Mouse (Mus musculus) neural tube, embryonic 14.5 days (tissue): Measurements from ENCODE around the gene Alk. TPM values are rescaled to one million over a fixed set of nuclear protein-coding genes. Genes with fewer than 3 reads are reported as not detected.

ENCODE experiments used
- ATAC-seq: fragments of 200-750 bp; cut with Nextera tagmentation; 2 replicates; pipeline ENCODE4 v1.8.0; 2017; ENCODE audit warnings: low read depth, mild to moderate bottlenecking, moderate TSS enrichment, moderate library complexity
- H3K27ac ChIP-seq: fragments of 300-500 bp; sonication (generic); 2 replicates; pipeline ENCODE4 v1.5.1; 2014; ENCODE audit warnings: low read depth, mild to moderate bottlenecking, control low read depth, low read length, moderate library complexity, mixed read lengths
- H3K27me3 ChIP-seq: fragments of 300-500 bp; sonication (generic); 2 replicates; pipeline ENCODE4 v1.6.1; 2014; ENCODE audit warnings: low read length; ENCODE audit not compliant: control insufficient read depth, insufficient read depth
- H3K36me3 ChIP-seq: fragments of 300-500 bp; sonication (generic); 2 replicates; pipeline ENCODE4 v1.6.1; 2014; ENCODE audit warnings: low read length, mixed read lengths; ENCODE audit not compliant: control insufficient read depth, insufficient read depth
- H3K4me1 ChIP-seq: fragments of 300-500 bp; sonication (generic); 2 replicates; pipeline ENCODE4 v1.6.1; 2014; ENCODE audit warnings: low read length; ENCODE audit not compliant: control insufficient read depth, insufficient read depth
- H3K4me2 ChIP-seq: fragments of 300-500 bp; sonication (generic); 2 replicates; pipeline ENCODE4 v1.6.1; 2014; ENCODE audit warnings: mild to moderate bottlenecking, low read depth, low read length, control low read depth
- H3K4me3 ChIP-seq: fragments of 300-500 bp; sonication (generic); 2 replicates; pipeline ENCODE4 v1.5.1; 2014; ENCODE audit warnings: low read depth, low read length, control low read depth, mixed read lengths
- H3K9ac ChIP-seq: fragments of 300-500 bp; sonication (generic); replicated peaks from 2 replicates; pipeline ENCODE4 v1.6.1; 2014; ENCODE audit warnings: low read depth, mild to moderate bottlenecking, control low read depth, low read length, mixed read lengths
- H3K9me3 ChIP-seq: fragments of 300-500 bp; sonication (generic); 2 replicates; pipeline ENCODE4 v1.6.1; 2016; ENCODE audit warnings: low read length; ENCODE audit not compliant: control insufficient read depth
- WGBS: fragments of 180-500 bp; shearing (Covaris S2); extraction: QIAGEN DNeasy Blood & Tissue Kit; methylation state at CpG from one replicate; pipeline ENCODE4 v1.1.7; 2014; 5-methylcytosine and 5-hydroxymethylcytosine counted together
- polyA plus RNA-seq: library from polyadenylated mRNA; unstranded; fragments of >200 nt; fragmentation: Nextera tagmentation; extraction: Ambion mirVana; gene quantifications from 2 replicates; pipeline ENCODE4 v1.2.1, GENCODE M21; 2014

Gene Alk
- polyA plus RNA-seq, 1 experiment from 2014 or later: 5.2 TPM

GRCm38 (mm10) chr17:72076306-72076921 is 528.0 kb downstream of the Alk start:
- H3K4me3 ChIP-seq: no peak overlapping the region
- H3K4me1 ChIP-seq: peaks cover 3% of the 10 kb centered on the region; the same call in 1 of the 2 replicates
- ATAC-seq: peak; percentile 41; the same call in 1 of the 2 replicates
- no peaks in the 10 kb centered on the region for H3K36me3 ChIP-seq
- no peak overlapping the region for H3K9ac ChIP-seq
- H3K4me2 ChIP-seq: no peak overlapping the region
- no peaks in the 10 kb centered on the region for H3K27me3 ChIP-seq
- H3K27ac ChIP-seq: no peak overlapping the region
- 30% methylated on average over 12 of the region's 12 CpGs for WGBS
- H3K9me3 ChIP-seq: no peaks in the 10 kb centered on the region

- H3K27ac ChIP-seq: no peak overlapping the region
- no peaks in the 10 kb centered on the region for H3K36me3 ChIP-seq
- 95% methylated on average over 1 of the region's 1 CpGs for WGBS
- H3K4me1 ChIP-seq: peaks cover 3% of the 10 kb centered on the region; the same call in 1 of the 2 replicates
- H3K4me2 ChIP-seq: no peak overlapping the region
- H3K9ac ChIP-seq: no peak overlapping the region
- no peaks in the 10 kb centered on the region for H3K9me3 ChIP-seq
- no peak for ATAC-seq
- H3K27me3 ChIP-seq: no peaks in the 10 kb centered on the region
- no peak overlapping the region for H3K4me3 ChIP-seq
Observed at GRCm38 (mm10) chr17:72071871-72072270, 532.6 kb downstream of the Alk start.

- ATAC-seq: no peak
- Histone ChIP-seq H3K4me3 (no peak overlapping the region), H3K9me3 (no peaks in the 10 kb centered on the region), H3K4me2 (no peak overlapping the region), H3K4me1 (no peaks in the 10 kb centered on the region), H3K9ac (no peak overlapping the region), H3K36me3 (no peaks in the 10 kb centered on the region), H3K27me3 (no peaks in the 10 kb centered on the region), H3K27ac (no peak overlapping the region)
- WGBS: 86% methylated on average over 6 of the region's 6 CpGs
Observed at GRCm38 (mm10) chr17:72068176-72068575, 536.3 kb downstream of the Alk start.

GRCm38 (mm10) chr17:72062978-72063377 is 541.4 kb downstream of the Alk start:
- Histone ChIP-seq H3K27ac (no peak overlapping the region), H3K9ac (no peak overlapping the region), H3K4me3 (no peak overlapping the region), H3K9me3 (no peaks in the 10 kb centered on the region), H3K36me3 (no peaks in the 10 kb centered on the region), H3K4me1 (no peaks in the 10 kb centered on the region), H3K27me3 (no peaks in the 10 kb centered on the region), H3K4me2 (no peak overlapping the region)
- no peak for ATAC-seq
- WGBS: 90% methylated on average over 3 of the region's 3 CpGs

GRCm38 (mm10) chr17:72059312-72059711 is 545.1 kb downstream of the Alk start:
- ATAC-seq: no peak
- H3K4me3 ChIP-seq: no peak overlapping the region
- H3K4me2 ChIP-seq: no peak overlapping the region
- H3K36me3 ChIP-seq: no peaks in the 10 kb centered on the region
- no peak overlapping the region for H3K9ac ChIP-seq
- H3K27ac ChIP-seq: no peak overlapping the region
- no peaks in the 10 kb centered on the region for H3K9me3 ChIP-seq
- H3K27me3 ChIP-seq: no peaks in the 10 kb centered on the region
- 79% methylated on average over 7 of the region's 7 CpGs for WGBS
- no peaks in the 10 kb centered on the region for H3K4me1 ChIP-seq

- no peaks in the 10 kb centered on the region for H3K36me3 ChIP-seq
- H3K4me2 ChIP-seq: no peak overlapping the region
- WGBS: 83% methylated on average over 2 of the region's 2 CpGs
- H3K27ac ChIP-seq: no peak overlapping the region
- H3K27me3 ChIP-seq: no peaks in the 10 kb centered on the region
- 0 out of 2 replicates have a peak, but pooled peaks cover 4% of the 10 kb centered on the region for H3K4me1 ChIP-seq
- ATAC-seq: no peak
- H3K9me3 ChIP-seq: no peaks in the 10 kb centered on the region
- no peak overlapping the region for H3K9ac ChIP-seq
- no peak overlapping the region for H3K4me3 ChIP-seq
Observed at GRCm38 (mm10) chr17:72045671-72046070, 558.8 kb downstream of the Alk start.

- WGBS: 62% methylated on average over 11 of the region's 11 CpGs
Observed at GRCm38 (mm10) chr17:72043667-72044390, 560.6 kb downstream of the Alk start.

GRCm38 (mm10) chr17:72043001-72043666 is 561.3 kb downstream of the Alk start:
- 0 out of 2 replicates have a peak, but pooled peaks cover 4% of the 10 kb centered on the region for H3K4me1 ChIP-seq
- no peak overlapping the region for H3K9ac ChIP-seq
- no peaks in the 10 kb centered on the region for H3K9me3 ChIP-seq
- no peak overlapping the region for H3K4me3 ChIP-seq
- ATAC-seq: peak; percentile 52; the same call in 1 of the 2 replicates
- no peak overlapping the region for H3K4me2 ChIP-seq
- H3K27ac ChIP-seq: no peak overlapping the region
- H3K36me3 ChIP-seq: no peaks in the 10 kb centered on the region
- H3K27me3 ChIP-seq: no peaks in the 10 kb centered on the region
- WGBS: 54% methylated on average over 9 of the region's 9 CpGs

More at GRCm38 (mm10) chr17:72043667-72044390, 560.6 kb downstream of the Alk start:
- no peaks in the 10 kb centered on the region for H3K9me3 ChIP-seq
- H3K9ac ChIP-seq: no peak overlapping the region
- H3K27ac ChIP-seq: no peak overlapping the region
- H3K4me1 ChIP-seq: 0 out of 2 replicates have a peak, but pooled peaks cover 4% of the 10 kb centered on the region
- H3K4me2 ChIP-seq: no peak overlapping the region
- H3K4me3 ChIP-seq: no peak overlapping the region
- ATAC-seq: no peak
- H3K36me3 ChIP-seq: no peaks in the 10 kb centered on the region
- H3K27me3 ChIP-seq: no peaks in the 10 kb centered on the region
